25 mouse cellular contexts compared by ENCODE assay signal in the genomic region with DNA sequence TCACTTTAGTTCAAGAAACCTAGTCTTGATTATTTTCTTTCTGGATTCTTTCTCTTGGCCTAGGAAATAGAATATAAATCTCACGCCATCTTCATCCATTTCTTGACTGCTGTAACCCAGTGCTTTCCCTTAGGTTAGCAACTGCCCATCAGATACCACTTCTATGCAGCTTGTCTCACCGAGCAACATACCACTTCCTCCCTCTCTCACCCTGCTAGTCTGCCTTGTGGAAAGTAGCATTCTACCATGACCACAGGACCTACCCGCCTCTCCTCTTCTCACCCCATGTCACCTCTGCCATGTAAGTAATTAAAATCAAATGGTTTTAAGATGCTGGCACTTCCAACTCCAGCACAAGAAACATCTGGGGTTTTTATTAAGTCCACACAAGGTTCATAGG.
A peak's percentile ranks its signal among the peaks of the same experiment; 100 is the strongest.
DNase-seq lines count a peak whose midpoint lies in the region; ATAC-seq and TF ChIP-seq lines count a peak whose summit lies in the region.
"Had no signal": no experiment of that assay in that cellular context is flagged by ENCODE, and none has a peak within 500 bp of the region (broad histone marks: within the 10 kb centered on the region; RNA-seq: fewer than 3 reads in every experiment).

No protein-coding gene starts in this region.

- H3K27me3 ChIP-seq in CH12.LX (replicated peaks), result no peaks in the 10 kb centered on the region
- no peaks in the 10 kb centered on the region for H3K27me3 ChIP-seq in midbrain, embryonic 16.5 days (ENCODE audit: control insufficient read depth, insufficient read depth, low read depth, low read length)
- H3K27me3 ChIP-seq in midbrain, embryonic 15.5 days (replicated peaks), result no peaks in the 10 kb centered on the region
- H3K27me3 ChIP-seq: embryonic facial prominence, embryonic 12.5 days; hindbrain, embryonic 13.5 days; limb, embryonic 12.5 days; liver, embryonic 13.5 days; lung, embryonic 15.5 days; neural tube, embryonic 12.5 days had no signal

- TF ChIP-seq CTCF in gastrocnemius, adult 2 months (IDR thresholded peaks at IDR 0.05), result no peak
- TF ChIP-seq CTCF in CH12.LX (conservative IDR thresholded peaks at IDR 0.05 in 1 of 2, IDR thresholded peaks at IDR 0.05 in 1 of 2; ENCODE audit: low read depth in 2 of 2, low read length in 2 of 2), result no peak

- no peak for TF ChIP-seq POLR2A in CH12.LX (IDR thresholded peaks at IDR 0.05; ENCODE audit: low read depth, low read length)

- dilution Hi-C loops in CH12.LX (cut with MboI; ENCODE audit: extremely low pct_ligation_motif_present, extremely low pct_unique_long_range_greater_than_20kb, low sequenced_read_pairs), result no loop called here

- peak overlapping the region; percentile 54; the same call in 1 of the 2 replicates for H3K27ac ChIP-seq in gastrocnemius, adult 2 months
- no peak overlapping the region for H3K27ac ChIP-seq in CH12.LX (ENCODE audit: insufficient read depth, low read depth)
- no peak overlapping the region for H3K27ac ChIP-seq in midbrain, embryonic 16.5 days (ENCODE audit: low read length)
- H3K27ac ChIP-seq in midbrain, embryonic 15.5 days, result no peak overlapping the region
- H3K27ac ChIP-seq: embryonic facial prominence, embryonic 12.5 days; hindbrain, embryonic 13.5 days; left cerebral cortex, adult 2 months; limb, embryonic 12.5 days; liver, embryonic 13.5 days; lung, embryonic 15.5 days; macrophage; neural tube, embryonic 12.5 days had no signal

- H3K4me2 ChIP-seq in CH12.LX (ENCODE audit: insufficient read depth, low read depth, poor library complexity, severe bottlenecking), result no peak overlapping the region
- no peak overlapping the region for H3K4me2 ChIP-seq in midbrain, embryonic 16.5 days (ENCODE audit: low read length)
- no peak overlapping the region for H3K4me2 ChIP-seq in midbrain, embryonic 15.5 days
- H3K4me2 ChIP-seq: embryonic facial prominence, embryonic 12.5 days; hindbrain, embryonic 13.5 days; limb, embryonic 12.5 days; liver, embryonic 13.5 days; lung, embryonic 15.5 days; neural tube, embryonic 12.5 days had no signal

- no peak for DNase-seq in gastrocnemius, adult 2 months
- DNase-seq in gastrocnemius, postnatal 14 days, result no peak
- peak; percentile 71 for DNase-seq in CH12.LX (ENCODE audit: extremely low read depth)
- DNase-seq in natural killer cell, adult 2 months (ENCODE audit: low spot score in 2 of 2), result peak; percentile 45 to 54
- no peak for DNase-seq in urinary bladder, postnatal 10 days (ENCODE audit: low spot score)
- DNase-seq: adrenal gland, postnatal 10 days; cerebellum, adult 11-12 months; cerebellum, postnatal 25 days; forebrain, postnatal 0 days; heart, adult 2 months; liver, embryonic 13.5 days; midbrain, embryonic 14.5 days; right cerebral cortex, postnatal 4 days; thymus, adult 2 months had no signal

- in situ Hi-C loops in CH12.LX (cut with MboI; ENCODE audit: low pct_ligation_motif_present, low pct_unique_long_range_greater_than_20kb, low sequenced_read_pairs), result loop anchor here (10.0 kb wide), 1 partner anchor 52 kb away; no protein-coding TSS in a partner anchor

- TF ChIP-seq EP300 in CH12.LX (IDR thresholded peaks at IDR 0.05; ENCODE audit: low read length), result no peak

- TF ChIP-seq RAD21 in CH12.LX (IDR thresholded peaks at IDR 0.05; ENCODE audit: low read depth, low read length), result no peak

- intact Hi-C loops in gastrocnemius, adult 2 months (cut with DNase I), result no loop called here
- intact Hi-C loops in gastrocnemius, postnatal 14 days (cut with DNase I; ENCODE audit: low total_unique reads), result no loop called here

- peaks cover 0 to 2% of the 10 kb centered on the region in 2 experiments for H3K36me3 ChIP-seq in CH12.LX (replicated peaks in 1 of 2; ENCODE audit: control insufficient read depth in 1 of 2, insufficient read depth in 1 of 2, low read length in 1 of 2)
- no peaks in the 10 kb centered on the region for H3K36me3 ChIP-seq in midbrain, embryonic 16.5 days (ENCODE audit: control insufficient read depth, insufficient read depth, low read length)
- H3K36me3 ChIP-seq in midbrain, embryonic 15.5 days (replicated peaks), result no peaks in the 10 kb centered on the region
- H3K36me3 ChIP-seq: embryonic facial prominence, embryonic 12.5 days; hindbrain, embryonic 13.5 days; limb, embryonic 12.5 days; liver, embryonic 13.5 days; lung, embryonic 15.5 days; neural tube, embryonic 12.5 days had no signal

- peaks cover 3 to 20% of the 10 kb centered on the region in 2 experiments; a peak in 2 of 4 replicates for H3K4me1 ChIP-seq in CH12.LX (ENCODE audit: control insufficient read depth in 1 of 2, insufficient read depth in 2 of 2)
- no peaks in the 10 kb centered on the region for H3K4me1 ChIP-seq in midbrain, embryonic 16.5 days (ENCODE audit: control insufficient read depth, insufficient read depth, low read length)
- no peaks in the 10 kb centered on the region for H3K4me1 ChIP-seq in midbrain, embryonic 15.5 days
- H3K4me1 ChIP-seq: embryonic facial prominence, embryonic 12.5 days; hindbrain, embryonic 13.5 days; limb, embryonic 12.5 days; lung, embryonic 15.5 days; neural tube, embryonic 12.5 days had no signal

- H3K9ac ChIP-seq in CH12.LX (ENCODE audit: insufficient read depth, low read depth), result no peak overlapping the region
- no peak overlapping the region for H3K9ac ChIP-seq in midbrain, embryonic 16.5 days (ENCODE audit: low read depth, low read length)
- no peak overlapping the region for H3K9ac ChIP-seq in midbrain, embryonic 15.5 days
- H3K9ac ChIP-seq: embryonic facial prominence, embryonic 12.5 days; forebrain, postnatal 0 days; hindbrain, embryonic 13.5 days; limb, embryonic 12.5 days; liver, embryonic 13.5 days; lung, embryonic 15.5 days; neural tube, embryonic 12.5 days had no signal

- H3K9me3 ChIP-seq in CH12.LX (replicated peaks; ENCODE audit: low read length), result peaks cover 3% of the 10 kb centered on the region
- H3K9me3 ChIP-seq in midbrain, embryonic 16.5 days (replicated peaks; ENCODE audit: control insufficient read depth, low read length, poor library complexity, severe bottlenecking), result no peaks in the 10 kb centered on the region
- no peaks in the 10 kb centered on the region for H3K9me3 ChIP-seq in midbrain, embryonic 15.5 days
- H3K9me3 ChIP-seq: embryonic facial prominence, embryonic 12.5 days; hindbrain, embryonic 13.5 days; limb, embryonic 12.5 days; liver, embryonic 13.5 days; lung, embryonic 15.5 days; neural tube, embryonic 12.5 days had no signal

- ATAC-seq in hematopoietic stem cell, adult 5-6 weeks (replicated peaks in 1 of 2; ENCODE audit: insufficient read depth in 1 of 2, low FRiP score in 2 of 2, low TSS enrichment in 1 of 2, low read depth in 1 of 2, poor library complexity in 2 of 2, severe bottlenecking in 2 of 2), result peak; percentile 86 to 92
- ATAC-seq in midbrain, embryonic 16.5 days, result no peak
- no peak for ATAC-seq in midbrain, embryonic 15.5 days (replicated peaks)
- ATAC-seq: forebrain, postnatal 0 days; intestine, embryonic 16.5 days had no signal

- WGBS in midbrain, embryonic 16.5 days, result 89% methylated on average over 3 of the region's 3 CpGs
- WGBS in midbrain, embryonic 15.5 days, result 85% methylated on average over 3 of the region's 3 CpGs

- H3K4me3 ChIP-seq in gastrocnemius, adult 2 months, result no peak overlapping the region
- H3K4me3 ChIP-seq in CH12.LX (replicated peaks in 1 of 3; ENCODE audit: low read depth in 2 of 3, low read length in 2 of 3, poor library complexity in 1 of 3), result no peak overlapping the region
- no peak overlapping the region for H3K4me3 ChIP-seq in midbrain, embryonic 16.5 days (ENCODE audit: low read depth, low read length)
- H3K4me3 ChIP-seq in midbrain, embryonic 15.5 days, result no peak overlapping the region
- H3K4me3 ChIP-seq: embryonic facial prominence, embryonic 12.5 days; heart, adult 2 months; hindbrain, embryonic 13.5 days; left cerebral cortex, adult 2 months; limb, embryonic 12.5 days; liver, embryonic 13.5 days; lung, embryonic 15.5 days; neural tube, embryonic 12.5 days had no signal

- H3K79me2 ChIP-seq in CH12.LX (replicated peaks; ENCODE audit: control insufficient read depth, extremely low read depth, insufficient read depth, poor library complexity, severe bottlenecking), result no peaks in the 10 kb centered on the region

TF ChIP-seq in CH12.LX, 34 proteins besides CTCF, POLR2A, EP300 and RAD21:
- TF ChIP-seq ZC3H11A (IDR thresholded peaks at IDR 0.05; ENCODE audit: low read depth, low read length), result no peak
- TF ChIP-seq SMC3 (IDR thresholded peaks at IDR 0.05; ENCODE audit: low read depth, low read length), result no peak
- TF ChIP-seq ETS1 (conservative IDR thresholded peaks at IDR 0.05; ENCODE audit: low read depth, low read length), result no peak
- TF ChIP-seq MAFK (IDR thresholded peaks at IDR 0.05; ENCODE audit: insufficient replicate concordance, low read length), result no peak
- TF ChIP-seq POLR2AphosphoS2 (IDR thresholded peaks at IDR 0.05; ENCODE audit: low read depth, low read length), result no peak
- no peak for TF ChIP-seq RCOR1 (conservative IDR thresholded peaks at IDR 0.05; ENCODE audit: low read depth, low read length)
- TF ChIP-seq USF2 (conservative IDR thresholded peaks at IDR 0.05; ENCODE audit: low read depth, low read length), result no peak
- TF ChIP-seq IRF4 (IDR thresholded peaks at IDR 0.05; ENCODE audit: low read depth, low read length), result no peak
- TF ChIP-seq NRF1 (IDR thresholded peaks at IDR 0.05; ENCODE audit: low read depth, low read length), result no peak

Comparison
In these comparisons a context has a peak if more than half of its experiments do, and no peak if none do; other contexts are left out.
1. DNase-seq: peak in CH12.LX (single experiment) and natural killer cell, adult 2 months (2 of 2); none in gastrocnemius, adult 2 months (single experiment), gastrocnemius, postnatal 14 days (single experiment) and urinary bladder, postnatal 10 days (single experiment).
2. ATAC-seq: peak in hematopoietic stem cell, adult 5-6 weeks (2 of 2); none in midbrain, embryonic 16.5 days (single experiment) and midbrain, embryonic 15.5 days (single experiment).